Mouse (Mus musculus) E14TG2a.4 (cell line): ENCODE measurements at regions not wholly inside any gene's neighbourhood (a gene's known extent, or its start where the extent isn't known, plus 50 kb on each side); places are given as distances from the start of the nearest gene placed in this dataset.

Experiments
- CTCF ChIP-seq: conservative IDR thresholded peaks from 2 replicates; pipeline ENCODE4 v1.5.1; 2014; ENCODE audit warnings: low read length
- POU5F1 ChIP-seq: IDR thresholded peaks from 2 replicates; pipeline ENCODE4 v1.6.1; 2014; ENCODE audit warnings: low read length, borderline replicate concordance

GRCm38 (mm10) chr2:17837541-17838380 lies 106.5 kb upstream of the Nebl start:
- TF ChIP-seq CTCF (no peak), POU5F1 (no peak)
